Mouse (Mus musculus): Measurements from ENCODE around the gene Grm3. TPM values are rescaled to one million over a fixed set of nuclear protein-coding genes. Genes with fewer than 3 reads are reported as not detected.

Gene Grm3
- polyA plus RNA-seq, 1 experiment, result not detected

DNA sequence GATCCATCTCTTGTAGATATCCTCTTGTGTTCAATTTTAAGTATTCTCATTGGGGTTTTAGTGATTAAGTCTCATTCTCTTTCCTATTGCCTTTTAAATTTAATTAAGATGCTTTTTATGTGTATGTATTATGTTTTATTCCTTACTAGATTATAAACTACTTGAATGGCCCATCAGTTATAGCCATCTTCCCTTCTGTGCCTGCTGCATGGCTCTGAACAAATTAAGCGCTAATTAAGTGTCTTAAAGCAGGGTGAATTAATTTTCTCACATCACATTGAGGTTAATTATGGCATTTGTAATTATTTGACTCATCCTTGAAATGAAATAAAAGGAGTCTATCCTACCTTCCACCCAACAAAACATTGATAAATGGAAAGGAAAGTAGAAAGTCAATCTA is 213.9 kb downstream of the Grm3 start:
- TF ChIP-seq MYOG (IDR thresholded peaks at IDR 0.05; ENCODE audit: control insufficient read depth, extremely low read depth, insufficient read length) (no peak), CTCF (IDR thresholded peaks at IDR 0.05; ENCODE audit: control insufficient read depth, insufficient read depth, insufficient read length) (no peak)
- Histone ChIP-seq H3K27me3 (ENCODE audit: control insufficient read depth, insufficient read depth, insufficient read length) (no peaks in the 10 kb centered on the region), H3K4me3 (ENCODE audit: insufficient read depth, poor library complexity, severe bottlenecking) (no peak overlapping the region), H3K79me3 (ENCODE audit: low read depth) (no peaks in the 10 kb centered on the region), H3K36me3 (ENCODE audit: control insufficient read depth, insufficient read depth) (no peaks in the 10 kb centered on the region), H3ac (ENCODE audit: control insufficient read depth, insufficient read length, low read depth) (no peak overlapping the region), H3K79me2 (ENCODE audit: control insufficient read depth, insufficient read depth) (no peaks in the 10 kb centered on the region)

GRCm38 (mm10) chr5:9497235-9497634 is 227.7 kb downstream of the Grm3 start:
- Histone ChIP-seq H3K27me3 (ENCODE audit: control insufficient read depth, insufficient read depth, insufficient read length) (no peaks in the 10 kb centered on the region), H3K79me2 (ENCODE audit: control insufficient read depth, insufficient read depth) (no peaks in the 10 kb centered on the region), H3K4me3 (ENCODE audit: insufficient read depth, poor library complexity, severe bottlenecking) (no peak overlapping the region), H3K36me3 (ENCODE audit: control insufficient read depth, insufficient read depth) (no peaks in the 10 kb centered on the region), H3ac (ENCODE audit: control insufficient read depth, insufficient read length, low read depth) (no peak overlapping the region), H3K79me3 (ENCODE audit: low read depth) (no peaks in the 10 kb centered on the region)
- TF ChIP-seq FOSL1 (IDR thresholded peaks at IDR 0.05; ENCODE audit: insufficient read depth, low read length, poor library complexity, severe bottlenecking), result no peak
- TF ChIP-seq MYOD1 (IDR thresholded peaks at IDR 0.05; ENCODE audit: control insufficient read depth, insufficient read length, low read depth), result no peak
- no peak for TF ChIP-seq USF1 (IDR thresholded peaks at IDR 0.05; ENCODE audit: low read depth)
- no peak for TF ChIP-seq MYOG (IDR thresholded peaks at IDR 0.05; ENCODE audit: control insufficient read depth, extremely low read depth, insufficient read length)
- TF ChIP-seq CTCF (IDR thresholded peaks at IDR 0.05; ENCODE audit: control insufficient read depth, insufficient read depth, insufficient read length), result no peak
- no peak for TF ChIP-seq CEBPB (IDR thresholded peaks at IDR 0.05; ENCODE audit: low read depth)

- no peaks in the 10 kb centered on the region for H3K79me2 ChIP-seq (ENCODE audit: control insufficient read depth, insufficient read depth)
- no peak overlapping the region for H3K4me3 ChIP-seq (ENCODE audit: insufficient read depth, poor library complexity, severe bottlenecking)
- no peaks in the 10 kb centered on the region for H3K79me3 ChIP-seq (ENCODE audit: low read depth)
- TF ChIP-seq CEBPB (IDR thresholded peaks at IDR 0.05; ENCODE audit: low read depth), result no peak
- TF ChIP-seq MYOG (IDR thresholded peaks at IDR 0.05; ENCODE audit: control insufficient read depth, extremely low read depth, insufficient read length), result no peak
- no peak for TF ChIP-seq MAX (IDR thresholded peaks at IDR 0.05)
- TF ChIP-seq FOSL1 (IDR thresholded peaks at IDR 0.05; ENCODE audit: insufficient read depth, low read length, poor library complexity, severe bottlenecking), result no peak
- TF ChIP-seq MYOD1 (IDR thresholded peaks at IDR 0.05; ENCODE audit: control insufficient read depth, insufficient read length, low read depth), result no peak
- no peak for TF ChIP-seq USF1 (IDR thresholded peaks at IDR 0.05; ENCODE audit: low read depth)
- no peak for TF ChIP-seq CTCF (IDR thresholded peaks at IDR 0.05; ENCODE audit: control insufficient read depth, insufficient read depth, insufficient read length)
- H3K36me3 ChIP-seq (ENCODE audit: control insufficient read depth, insufficient read depth), result no peaks in the 10 kb centered on the region
- no peak overlapping the region for H3ac ChIP-seq (ENCODE audit: control insufficient read depth, insufficient read length, low read depth)
- H3K27me3 ChIP-seq (ENCODE audit: control insufficient read depth, insufficient read depth, insufficient read length), result no peaks in the 10 kb centered on the region
Observed at GRCm38 (mm10) chr5:9495456-9495855, 229.5 kb downstream of the Grm3 start.

- H3ac ChIP-seq (ENCODE audit: control insufficient read depth, insufficient read length, low read depth), result no peak overlapping the region
- H3K79me2 ChIP-seq (ENCODE audit: control insufficient read depth, insufficient read depth), result no peaks in the 10 kb centered on the region
- H3K79me3 ChIP-seq (ENCODE audit: low read depth), result no peaks in the 10 kb centered on the region
- H3K4me3 ChIP-seq (ENCODE audit: insufficient read depth, poor library complexity, severe bottlenecking), result no peak overlapping the region
- H3K36me3 ChIP-seq (ENCODE audit: control insufficient read depth, insufficient read depth), result no peaks in the 10 kb centered on the region
- no peaks in the 10 kb centered on the region for H3K27me3 ChIP-seq (ENCODE audit: control insufficient read depth, insufficient read depth, insufficient read length)
- no peak for TF ChIP-seq FOSL1 (IDR thresholded peaks at IDR 0.05; ENCODE audit: insufficient read depth, low read length, poor library complexity, severe bottlenecking)
- TF ChIP-seq CTCF (IDR thresholded peaks at IDR 0.05; ENCODE audit: control insufficient read depth, insufficient read depth, insufficient read length), result no peak
- no peak for TF ChIP-seq MYOG (IDR thresholded peaks at IDR 0.05; ENCODE audit: control insufficient read depth, extremely low read depth, insufficient read length)
- no peak for TF ChIP-seq USF1 (IDR thresholded peaks at IDR 0.05; ENCODE audit: low read depth)
- TF ChIP-seq CEBPB (IDR thresholded peaks at IDR 0.05; ENCODE audit: low read depth), result no peak
- TF ChIP-seq MAX (IDR thresholded peaks at IDR 0.05), result no peak
- TF ChIP-seq MYOD1 (IDR thresholded peaks at IDR 0.05; ENCODE audit: control insufficient read depth, insufficient read length, low read depth), result no peak
Observed at GRCm38 (mm10) chr5:9477587-9477986, 247.4 kb downstream of the Grm3 start.

DNA sequence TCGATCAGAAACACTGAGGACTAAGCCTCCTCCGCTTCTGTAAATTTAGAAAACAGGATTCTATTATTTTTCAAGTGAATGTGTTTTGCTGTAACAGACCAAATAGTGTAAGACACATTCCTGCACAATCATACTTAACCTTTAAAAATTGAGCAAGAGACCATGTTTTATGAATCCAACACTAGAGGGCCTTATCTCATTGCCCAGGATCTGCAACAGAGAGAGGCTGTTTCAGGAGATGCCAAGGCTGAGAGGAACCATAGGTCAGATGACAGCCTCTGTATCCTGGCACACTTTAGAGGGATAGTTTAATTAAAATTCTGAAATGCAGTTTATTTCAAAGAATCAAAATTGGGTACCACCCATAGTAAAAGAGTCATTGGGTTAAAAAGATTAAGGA is 271.7 kb downstream of the Grm3 start:
- TF ChIP-seq MYOG (IDR thresholded peaks at IDR 0.05; ENCODE audit: control insufficient read depth, extremely low read depth, insufficient read length) (no peak), CEBPB (IDR thresholded peaks at IDR 0.05; ENCODE audit: low read depth) (no peak), CTCF (IDR thresholded peaks at IDR 0.05; ENCODE audit: control insufficient read depth, insufficient read depth, insufficient read length) (no peak), FOSL1 (IDR thresholded peaks at IDR 0.05; ENCODE audit: insufficient read depth, low read length, poor library complexity, severe bottlenecking) (no peak), USF1 (IDR thresholded peaks at IDR 0.05; ENCODE audit: low read depth) (no peak), MYOD1 (IDR thresholded peaks at IDR 0.05; ENCODE audit: control insufficient read depth, insufficient read length, low read depth) (no peak), MAX (IDR thresholded peaks at IDR 0.05) (no peak)
- no peaks in the 10 kb centered on the region for H3K36me3 ChIP-seq (ENCODE audit: control insufficient read depth, insufficient read depth)

GRCm38 (mm10) chr5:9449570-9449969 is 275.4 kb downstream of the Grm3 start:
- no peaks in the 10 kb centered on the region for H3K79me3 ChIP-seq (ENCODE audit: low read depth)
- TF ChIP-seq CEBPB (IDR thresholded peaks at IDR 0.05; ENCODE audit: low read depth) (no peak), USF1 (IDR thresholded peaks at IDR 0.05; ENCODE audit: low read depth) (no peak), MAX (IDR thresholded peaks at IDR 0.05) (no peak), FOSL1 (IDR thresholded peaks at IDR 0.05; ENCODE audit: insufficient read depth, low read length, poor library complexity, severe bottlenecking) (no peak), MYOD1 (IDR thresholded peaks at IDR 0.05; ENCODE audit: control insufficient read depth, insufficient read length, low read depth) (no peak), CTCF (IDR thresholded peaks at IDR 0.05; ENCODE audit: control insufficient read depth, insufficient read depth, insufficient read length) (no peak), MYOG (IDR thresholded peaks at IDR 0.05; ENCODE audit: control insufficient read depth, extremely low read depth, insufficient read length) (no peak)

More for the DNA sequence above, 271.7 kb downstream of the Grm3 start:
- Histone ChIP-seq H3K79me2 (ENCODE audit: control insufficient read depth, insufficient read depth) (no peaks in the 10 kb centered on the region), H3ac (ENCODE audit: control insufficient read depth, insufficient read length, low read depth) (no peak overlapping the region), H3K4me3 (ENCODE audit: insufficient read depth, poor library complexity, severe bottlenecking) (no peak overlapping the region), H3K27me3 (ENCODE audit: control insufficient read depth, insufficient read depth, insufficient read length) (no peaks in the 10 kb centered on the region), H3K79me3 (ENCODE audit: low read depth) (no peaks in the 10 kb centered on the region)

More at GRCm38 (mm10) chr5:9449570-9449969, 275.4 kb downstream of the Grm3 start:
- Histone ChIP-seq H3K27me3 (ENCODE audit: control insufficient read depth, insufficient read depth, insufficient read length) (no peaks in the 10 kb centered on the region), H3K79me2 (ENCODE audit: control insufficient read depth, insufficient read depth) (no peaks in the 10 kb centered on the region), H3ac (ENCODE audit: control insufficient read depth, insufficient read length, low read depth) (no peak overlapping the region), H3K4me3 (ENCODE audit: insufficient read depth, poor library complexity, severe bottlenecking) (no peak overlapping the region), H3K36me3 (ENCODE audit: control insufficient read depth, insufficient read depth) (no peaks in the 10 kb centered on the region)
